Mouse (Mus musculus) left cerebral cortex, postnatal 36 days (tissue): ENCODE results near the gene Bach2. TPM values are rescaled to one million over a fixed set of nuclear protein-coding genes. Genes with fewer than 3 reads are reported as not detected.

ENCODE experiments used
- DNase-seq, 2 experiments: peaks; one replicate each; pipeline ENCODE4 v3.0.0; 2021 to 2022; ENCODE audit warnings: low spot score in 2 of 2, mixed read lengths in 1 of 2
- intact Hi-C: fragments of 180-260 bp; cut with DNase I; formaldehyde crosslinking; loops from one replicate; pipeline ENCODE4 v1.15.1; 2025
- total RNA-seq, 2 experiments: library from RNA; stranded (reverse); gene quantifications; 2 replicates each; pipeline ENCODE4 v1.2.3; 2021

Gene Bach2
- total RNA-seq, 2 experiments from 2014 or later, result 12.6 to 16.0 TPM

DNA sequence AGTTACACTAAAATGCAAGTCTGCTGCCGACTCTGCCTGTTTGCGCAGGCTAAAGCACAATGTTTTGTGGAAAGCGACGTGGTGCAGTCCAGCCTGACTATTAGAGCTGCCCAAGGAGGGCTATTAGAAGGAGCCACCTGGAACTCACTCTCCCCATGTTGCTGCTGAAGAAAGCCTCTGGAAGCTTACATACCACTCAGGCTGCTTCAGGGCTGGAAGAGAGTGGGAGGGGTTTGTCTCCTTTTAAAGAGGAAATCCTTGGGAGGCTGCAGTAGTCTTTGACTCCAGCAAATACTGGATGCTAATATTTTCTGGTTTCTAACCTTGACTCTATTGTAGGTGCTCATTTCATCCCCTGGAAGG is 18.5 kb upstream of the Bach2 start:
- no peak for DNase-seq
- intact Hi-C loops, result no loop called here

GRCm38 (mm10) chr4:32220961-32221360 is 17.6 kb upstream of the Bach2 start:
- DNase-seq, result no peak
- intact Hi-C loops, result no loop called here

DNA sequence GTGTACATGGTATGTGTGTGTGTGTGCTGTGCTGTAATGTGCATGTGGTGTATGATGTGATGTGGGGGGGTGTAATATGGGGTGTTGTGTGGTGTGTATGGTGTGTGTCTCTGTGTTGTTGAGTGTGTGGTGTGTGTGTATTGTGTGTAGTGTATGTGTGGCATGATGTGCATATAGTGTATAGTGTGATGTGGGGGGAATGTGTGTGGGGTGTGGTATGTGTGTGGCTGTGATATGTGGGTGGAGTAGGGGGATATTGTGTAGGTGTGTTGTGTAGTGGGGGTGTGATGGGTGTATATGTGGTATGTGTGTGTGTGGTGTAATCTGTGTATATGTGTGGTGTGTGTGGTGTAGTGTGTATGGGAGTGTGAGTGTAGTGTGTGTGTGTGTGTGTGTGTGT is 15.0 kb upstream of the Bach2 start:
- DNase-seq, result no peak
- intact Hi-C loops, result no loop called here

DNA sequence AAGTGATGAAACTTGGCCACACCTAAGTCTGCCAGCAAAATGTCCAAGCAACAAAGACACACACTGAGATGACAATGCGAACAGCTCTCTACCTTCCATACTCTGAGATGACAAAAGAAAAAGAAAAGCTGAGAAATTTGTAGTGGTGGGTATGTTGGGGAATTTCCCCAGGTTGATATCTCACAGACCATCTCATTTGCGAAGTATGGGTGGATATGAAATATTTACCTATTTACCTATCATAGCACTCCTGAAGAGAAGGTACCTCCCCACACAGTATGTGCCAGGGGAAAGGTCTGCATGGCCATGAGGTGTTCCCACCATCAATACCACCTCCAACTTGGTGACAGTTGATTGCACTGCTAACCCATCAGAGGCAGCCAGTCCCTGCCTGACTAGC is 13.4 kb upstream of the Bach2 start:
- DNase-seq, result no peak
- intact Hi-C loops, result no loop called here

GRCm38 (mm10) chr4:32227970-32228557 is 10.5 kb upstream of the Bach2 start:
- intact Hi-C loops, result no loop called here
- DNase-seq, result no peak

DNA sequence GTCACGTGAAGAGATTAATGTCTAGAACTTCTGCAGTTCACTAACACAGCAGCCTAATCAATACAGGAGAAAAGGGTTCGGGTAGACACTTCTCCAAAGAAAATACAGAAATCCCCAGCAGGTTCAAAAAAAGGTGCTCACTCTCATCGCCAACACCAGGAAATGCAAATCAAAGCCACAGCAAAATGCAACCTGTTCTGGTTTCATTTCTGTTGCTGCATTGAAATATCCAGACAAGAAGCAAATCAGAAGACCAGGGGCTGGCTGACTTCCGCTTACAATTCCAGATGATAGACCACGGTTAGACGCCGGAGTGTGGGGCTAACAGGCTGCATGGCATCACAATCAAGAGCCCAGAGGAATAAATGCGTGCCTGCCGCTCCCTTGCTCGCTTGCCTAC is 9.3 kb upstream of the Bach2 start:
- intact Hi-C loops, result no loop called here
- no peak for DNase-seq

- intact Hi-C loops, result no loop called here
- no peak for DNase-seq
These were observed 7.1 kb upstream of the Bach2 start for GRCm38 (mm10) chr4:32231258-32232055.

DNA sequence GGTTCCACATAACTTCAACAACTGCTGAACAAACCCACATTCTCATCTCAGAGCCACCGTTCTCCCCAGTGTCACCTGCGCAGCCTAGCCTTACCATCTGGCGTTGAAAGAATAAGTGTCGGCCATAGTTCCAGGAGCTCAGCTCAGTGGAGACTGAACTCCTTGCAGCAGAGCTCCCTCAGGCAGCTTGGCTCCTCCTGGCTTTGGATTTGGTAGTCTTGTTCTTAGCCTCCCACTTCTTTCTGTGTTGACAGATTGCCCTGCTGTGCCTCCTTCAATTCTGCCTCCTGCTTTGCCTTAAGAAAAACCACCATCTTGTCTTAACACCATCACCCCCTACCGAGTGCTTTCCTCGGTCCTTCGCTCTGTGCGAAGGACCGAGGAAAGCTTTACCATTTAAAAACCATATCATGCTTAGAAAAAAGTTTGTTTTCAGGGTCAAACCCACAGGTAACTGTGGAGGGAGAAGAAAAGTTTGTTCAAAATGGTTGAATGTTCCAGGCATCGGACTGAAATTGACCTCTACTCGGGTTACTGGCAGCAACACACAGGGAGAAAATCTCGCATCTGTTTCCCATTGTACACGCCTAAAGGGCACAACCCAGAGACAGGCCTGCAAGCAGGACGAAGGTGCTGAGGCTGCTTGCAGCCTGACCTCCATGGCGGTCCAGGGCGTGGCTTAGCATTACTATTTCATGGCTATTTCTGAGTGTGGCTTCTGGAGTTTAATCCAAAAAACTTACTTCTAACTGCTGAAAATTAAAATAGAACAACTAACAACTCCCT is 2.5 kb upstream of the Bach2 start:
- DNase-seq, result no peak
- intact Hi-C loops, result loop anchor here (5.0 kb wide), 2 partner anchors 84 to 336 kb away; no protein-coding TSS in a partner anchor

DNA sequence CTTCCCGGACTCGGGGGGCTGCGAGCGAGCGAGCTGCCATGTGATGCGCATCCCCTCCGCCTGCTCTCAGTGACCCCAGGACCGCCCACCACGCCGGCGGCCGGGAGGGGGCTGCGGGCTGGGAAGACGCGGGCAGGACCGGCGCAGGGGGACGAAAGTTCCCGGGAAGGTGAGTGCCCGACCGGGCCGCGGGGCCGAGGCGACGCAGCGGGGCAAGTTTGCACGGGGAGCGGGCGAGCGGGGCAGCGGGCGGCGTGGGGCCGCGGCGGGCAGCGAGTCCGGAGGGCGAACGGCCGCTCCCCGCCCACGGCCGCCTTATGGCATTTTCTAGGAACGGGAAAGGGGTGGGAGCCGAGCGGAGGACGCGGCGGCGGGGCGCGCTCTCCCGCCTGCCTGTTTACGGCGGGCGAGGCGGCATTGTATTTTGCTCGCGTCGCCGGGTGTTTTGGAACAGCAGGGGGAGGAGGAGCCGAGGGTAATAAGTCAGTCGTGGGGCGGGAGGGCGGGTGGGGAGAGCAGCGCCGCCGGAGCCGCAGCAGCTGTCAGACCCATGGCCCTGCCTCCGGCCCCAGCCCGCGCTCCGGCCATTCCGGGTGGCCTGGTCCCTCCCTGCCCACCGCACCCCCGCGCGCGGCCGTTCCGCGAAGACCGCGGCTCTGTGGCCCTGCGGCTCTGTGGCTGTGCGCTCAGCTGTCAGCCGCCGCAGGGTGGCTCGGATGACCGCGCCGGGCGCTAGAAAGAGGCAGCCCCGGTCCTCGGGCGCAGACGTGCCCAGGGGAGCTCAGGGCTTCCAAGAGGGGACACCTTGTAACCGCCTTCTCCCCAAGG is 531 bp downstream of the Bach2 start:
- intact Hi-C loops, result loop anchor here (5.0 kb wide), 2 partner anchors 87 to 333 kb away; no protein-coding TSS in a partner anchor
- DNase-seq, result peak; percentile 76 to 78

GRCm38 (mm10) chr4:32239749-32240131 is 1.1 kb downstream of the Bach2 start:
- no peak for DNase-seq

GRCm38 (mm10) chr4:32240457-32241030 is 1.9 kb downstream of the Bach2 start:
- no peak for DNase-seq
- intact Hi-C loops, result loop anchor here (10.0 kb wide), 1 partner anchor 164 kb away; no protein-coding TSS in a partner anchor

More at GRCm38 (mm10) chr4:32239749-32240131, 1.1 kb downstream of the Bach2 start:
- intact Hi-C loops, result loop anchor here (5.0 to 10.0 kb wide), 3 partner anchors 87 to 333 kb away; no protein-coding TSS in a partner anchor

- no peak for DNase-seq
- intact Hi-C loops, result loop anchor here (10.0 kb wide), 1 partner anchor 163 kb away; no protein-coding TSS in a partner anchor
These were observed 2.9 kb downstream of the Bach2 start for GRCm38 (mm10) chr4:32241351-32241980.

DNA sequence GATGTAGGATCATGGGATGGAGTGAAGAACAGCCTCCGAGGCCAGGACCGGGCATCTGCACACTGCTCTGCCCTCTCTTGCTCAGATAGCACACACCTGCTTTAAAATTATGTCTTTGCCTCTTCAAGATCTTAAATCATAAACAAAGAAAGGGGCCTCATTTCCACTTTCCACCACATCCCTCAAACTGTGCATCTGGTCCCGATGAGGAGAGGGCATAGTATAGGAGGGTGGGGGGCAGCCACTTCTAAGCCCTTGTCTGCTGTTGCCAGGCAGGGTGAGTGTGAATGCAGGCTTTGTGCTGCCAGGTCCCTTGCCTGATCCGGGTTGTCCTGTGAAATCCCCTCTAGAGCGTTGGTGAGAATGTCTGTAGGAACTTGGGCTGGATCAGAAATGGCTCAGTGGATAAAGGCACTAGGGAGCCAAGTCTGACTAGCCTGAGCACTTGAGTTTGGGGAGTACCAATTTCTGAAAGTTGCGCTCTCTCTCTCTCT is 3.6 kb downstream of the Bach2 start:
- intact Hi-C loops, result loop anchor here (10.0 kb wide), 1 partner anchor 163 kb away; no protein-coding TSS in a partner anchor
- DNase-seq, result no peak

DNA sequence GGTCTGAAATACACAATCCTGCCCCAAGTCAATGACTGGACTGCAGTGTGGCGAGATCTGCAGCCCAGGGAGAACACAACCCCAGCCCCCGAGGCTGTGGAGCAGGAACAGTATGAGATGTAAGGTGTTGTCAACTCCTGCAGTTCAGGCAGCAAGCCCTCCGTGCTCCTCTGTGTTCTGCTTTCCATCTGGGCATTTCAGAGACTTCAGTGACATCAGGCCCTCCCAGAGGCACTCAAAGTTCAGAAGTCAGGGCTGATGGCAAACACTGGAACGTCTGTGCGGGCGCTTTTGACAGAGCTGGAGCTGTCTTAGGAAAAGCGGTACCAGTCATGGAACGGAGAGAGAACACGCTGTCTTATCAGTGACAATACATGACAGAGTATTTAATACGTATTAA is 4.9 kb downstream of the Bach2 start:
- intact Hi-C loops, result loop anchor here (10.0 kb wide), 1 partner anchor 161 kb away; no protein-coding TSS in a partner anchor
- no peak for DNase-seq

- intact Hi-C loops, result loop anchor here (10.0 kb wide), 1 partner anchor 161 kb away; no protein-coding TSS in a partner anchor
- no peak for DNase-seq
These were observed 5.6 kb downstream of the Bach2 start for GRCm38 (mm10) chr4:32244092-32244745.

GRCm38 (mm10) chr4:32245586-32245985 is 7.0 kb downstream of the Bach2 start:
- DNase-seq, result no peak
- intact Hi-C loops, result loop anchor here (5.0 to 10.0 kb wide), 3 partner anchors 159 to 292 kb away; no protein-coding TSS in a partner anchor

DNA sequence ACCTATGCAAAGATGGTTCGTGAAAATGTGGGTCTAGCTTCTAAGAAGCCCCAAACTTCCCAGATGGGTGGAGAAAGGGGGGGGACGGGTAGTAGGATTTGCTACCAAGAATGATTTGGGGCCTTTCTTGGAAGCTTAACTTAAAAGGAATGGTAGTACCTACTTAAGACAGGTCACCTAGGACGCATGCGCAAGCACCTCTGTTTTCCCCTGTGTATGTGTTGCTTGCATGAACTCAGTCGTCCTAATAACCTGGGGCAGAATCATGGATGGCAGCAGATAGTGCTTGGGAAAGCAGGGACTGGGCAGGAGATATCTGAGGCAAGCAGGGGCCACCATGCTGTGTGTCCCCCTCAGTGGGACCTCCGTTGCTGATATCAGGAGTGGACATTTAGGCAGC is 7.4 kb downstream of the Bach2 start:
- no peak for DNase-seq
- intact Hi-C loops, result loop anchor here (5.0 to 10.0 kb wide), 3 partner anchors 159 to 291 kb away; no protein-coding TSS in a partner anchor
